Mouse (Mus musculus) MEL (cell line): Measurements from ENCODE around the gene Lect2. TPM values are rescaled to one million over a fixed set of nuclear protein-coding genes. Genes with fewer than 3 reads are reported as not detected.

ENCODE experiments used
- DNase-seq: peaks from one replicate; pipeline ENCODE4 v3.0.0; 2011; ENCODE audit warnings: low read depth, low spot score
- H3K27ac ChIP-seq: 2 replicates; pipeline ENCODE4 v1.5.1; 2012; ENCODE audit warnings: low read depth, mild to moderate bottlenecking, control low read depth, low read length, moderate library complexity; ENCODE audit not compliant: control insufficient read depth
- H3K27me3 ChIP-seq, 2 experiments: fragments of 150-350 bp in 1 of 2; sonication (generic) in 1 of 2; 2 replicates each; pipeline ENCODE4 v1.6.1; 2012; ENCODE audit warnings: low read length in 2 of 2, mild to moderate bottlenecking in 2 of 2, improper control_type of control experiment in 1 of 2, moderate library complexity in 1 of 2; ENCODE audit not compliant: insufficient read depth in 2 of 2, control insufficient read depth in 1 of 2
- H3K36me3 ChIP-seq, 2 experiments: 2 replicates each; pipeline ENCODE4 v1.6.1; 2012 to 2014; ENCODE audit warnings: low read length in 2 of 2, improper control_type of control experiment in 1 of 2, inconsistent platforms in 1 of 2, mild to moderate bottlenecking in 1 of 2; ENCODE audit not compliant: insufficient read depth in 2 of 2, control insufficient read depth in 1 of 2
- H3K4me1 ChIP-seq, 2 experiments: fragments of 150-350 bp in 1 of 2; sonication (generic) in 1 of 2; 2 replicates each; pipeline ENCODE4 v1.6.1; 2012; ENCODE audit warnings: low read length in 2 of 2, improper control_type of control experiment in 1 of 2, mild to moderate bottlenecking in 1 of 2; ENCODE audit not compliant: insufficient read depth in 2 of 2, control insufficient read depth in 1 of 2
- H3K4me3 ChIP-seq, 2 experiments: fragments of 150-350 bp in 1 of 2; sonication (generic) in 1 of 2; 2 replicates each; pipeline ENCODE4 v1.5.1; 2012; ENCODE audit warnings: low read depth in 2 of 2, low read length in 2 of 2, mild to moderate bottlenecking in 2 of 2, moderate library complexity in 2 of 2, control low read depth in 1 of 2, improper control_type of control experiment in 1 of 2; ENCODE audit not compliant: control insufficient read depth in 1 of 2, insufficient read depth in 1 of 2
- H3K79me2 ChIP-seq: 2 replicates; pipeline ENCODE4 v1.6.1; 2012; ENCODE audit warnings: mild to moderate bottlenecking, low read length, moderate library complexity; ENCODE audit not compliant: control insufficient read depth, poor library complexity, insufficient read depth
- H3K9ac ChIP-seq: 2 replicates; pipeline ENCODE4 v1.6.1; 2012; ENCODE audit warnings: low read depth, mild to moderate bottlenecking, control low read depth, low read length, moderate library complexity; ENCODE audit not compliant: control insufficient read depth, poor library complexity, severe bottlenecking
- H3K9me3 ChIP-seq: fragments of 150-350 bp; sonication (generic); replicated peaks from 2 replicates; pipeline ENCODE4 v1.6.1; 2012; ENCODE audit warnings: mild to moderate bottlenecking, low read length, improper control_type of control experiment, moderate library complexity; ENCODE audit not compliant: insufficient read depth
- BHLHE40 ChIP-seq: IDR thresholded peaks from 2 replicates; pipeline ENCODE4 v1.6.1; 2012; ENCODE audit warnings: low read depth, mild to moderate bottlenecking, inconsistent platforms, low read length, improper control_type of control experiment, borderline replicate concordance
- CHD1 ChIP-seq: IDR thresholded peaks from 2 replicates; pipeline ENCODE4 v1.6.1; 2012; ENCODE audit warnings: low read depth, mild to moderate bottlenecking, inconsistent platforms, low read length, improper control_type of control experiment
- CTCF ChIP-seq, 3 experiments: IDR thresholded peaks in 2 of 3; conservative IDR thresholded peaks in 1 of 3; 2 replicates each; pipeline ENCODE4 v1.5.1; 2011 to 2012; ENCODE audit warnings: low read length in 3 of 3, low read depth in 2 of 3, mild to moderate bottlenecking in 2 of 3, improper control_type of control experiment in 1 of 3, inconsistent platforms in 1 of 3, mixed read lengths in 1 of 3, moderate library complexity in 1 of 3; ENCODE audit not compliant: control insufficient read depth in 1 of 3, insufficient read depth in 1 of 3, poor library complexity in 1 of 3, severe bottlenecking in 1 of 3
- EP300 ChIP-seq, 2 experiments: IDR thresholded peaks; 2 replicates each; pipeline ENCODE4 v1.6.1; 2011; ENCODE audit warnings: improper control_type of control experiment in 2 of 2, low read length in 2 of 2, low read depth in 1 of 2, mild to moderate bottlenecking in 1 of 2
- ETS1 ChIP-seq: IDR thresholded peaks from 2 replicates; pipeline ENCODE4 v1.6.1; 2012; ENCODE audit warnings: low read depth, mild to moderate bottlenecking, inconsistent platforms, low read length, improper control_type of control experiment, moderate library complexity
- GABPA ChIP-seq: IDR thresholded peaks from 2 replicates; pipeline ENCODE4 v1.6.1; 2012; ENCODE audit warnings: low read depth, mild to moderate bottlenecking, inconsistent platforms, low read length, improper control_type of control experiment, moderate library complexity
- KAT2A ChIP-seq: conservative IDR thresholded peaks from 2 replicates; pipeline ENCODE4 v1.6.1; 2012; ENCODE audit warnings: low read depth, low read length, improper control_type of control experiment, inconsistent platforms
- MAFK ChIP-seq: IDR thresholded peaks from 2 replicates; pipeline ENCODE4 v1.6.1; 2011; ENCODE audit warnings: low read depth, mild to moderate bottlenecking, low read length, improper control_type of control experiment, borderline replicate concordance
- MAX ChIP-seq: IDR thresholded peaks from 2 replicates; pipeline ENCODE4 v1.6.1; 2011; ENCODE audit warnings: low read length, improper control_type of control experiment
- MYB ChIP-seq: IDR thresholded peaks from 2 replicates; pipeline ENCODE4 v1.6.1; 2011; ENCODE audit warnings: mild to moderate bottlenecking, low read depth, low read length, improper control_type of control experiment
- MYC ChIP-seq: IDR thresholded peaks from 2 replicates; pipeline ENCODE4 v1.6.1; 2011; ENCODE audit warnings: low read depth, mild to moderate bottlenecking, low read length, improper control_type of control experiment, moderate library complexity
- NELFE ChIP-seq: IDR thresholded peaks from 2 replicates; pipeline ENCODE4 v1.6.1; 2011; ENCODE audit warnings: low read depth, low read length, improper control_type of control experiment
- NRF1 ChIP-seq: IDR thresholded peaks from 2 replicates; pipeline ENCODE4 v1.6.1; 2014; ENCODE audit warnings: low read depth, mild to moderate bottlenecking, inconsistent platforms, low read length, improper control_type of control experiment, moderate library complexity; ENCODE audit not compliant: poor library complexity, insufficient read depth, severe bottlenecking
- POLR2A ChIP-seq, 2 experiments: IDR thresholded peaks; 2 replicates each; pipeline ENCODE4 v1.6.1; 2011 to 2012; ENCODE audit warnings: low read length in 2 of 2, mild to moderate bottlenecking in 2 of 2, control low read depth in 1 of 2, improper control_type of control experiment in 1 of 2, low read depth in 1 of 2, moderate library complexity in 1 of 2; ENCODE audit not compliant: control insufficient read depth in 1 of 2, insufficient read depth in 1 of 2, poor library complexity in 1 of 2
- RAD21 ChIP-seq: IDR thresholded peaks from 2 replicates; pipeline ENCODE4 v1.6.1; 2011; ENCODE audit warnings: mild to moderate bottlenecking, low read depth, low read length, improper control_type of control experiment
- SIN3A ChIP-seq: IDR thresholded peaks from 2 replicates; pipeline ENCODE4 v1.6.1; 2012; ENCODE audit warnings: low read length, improper control_type of control experiment, inconsistent platforms
- SMC3 ChIP-seq: IDR thresholded peaks from 2 replicates; pipeline ENCODE4 v1.6.1; 2011; ENCODE audit warnings: low read depth, low read length, improper control_type of control experiment
- TAL1 ChIP-seq: IDR thresholded peaks from 2 replicates; pipeline ENCODE4 v1.6.1; 2012; ENCODE audit warnings: mild to moderate bottlenecking, inconsistent platforms, low read length, moderate library complexity, mixed read lengths
- TBP ChIP-seq: IDR thresholded peaks from 2 replicates; pipeline ENCODE4 v1.8.0; 2011; ENCODE audit warnings: low read depth, low read length, improper control_type of control experiment
- TCF12 ChIP-seq: IDR thresholded peaks from 2 replicates; pipeline ENCODE4 v1.6.1; 2014; ENCODE audit warnings: low read depth, mild to moderate bottlenecking, inconsistent platforms, low read length, improper control_type of control experiment, moderate library complexity
- UBTF ChIP-seq: IDR thresholded peaks from 2 replicates; pipeline ENCODE4 v1.6.1; 2012; ENCODE audit warnings: low read depth, mild to moderate bottlenecking, inconsistent platforms, low read length, improper control_type of control experiment, moderate library complexity, borderline replicate concordance; ENCODE audit not compliant: insufficient read depth
- USF1 ChIP-seq: IDR thresholded peaks from 2 replicates; pipeline ENCODE4 v1.6.1; 2014; ENCODE audit warnings: low read depth, mild to moderate bottlenecking, inconsistent platforms, low read length, improper control_type of control experiment, moderate library complexity
- ZC3H11A ChIP-seq: IDR thresholded peaks from 2 replicates; pipeline ENCODE4 v1.6.1; 2012; ENCODE audit warnings: low read depth, mild to moderate bottlenecking, inconsistent platforms, low read length, improper control_type of control experiment
- ZKSCAN1 ChIP-seq: IDR thresholded peaks from 2 replicates; pipeline ENCODE4 v1.6.1; 2012; ENCODE audit warnings: low read depth, mild to moderate bottlenecking, inconsistent platforms, low read length, improper control_type of control experiment, moderate library complexity
- polyA plus RNA-seq, 2 experiments: library from polyadenylated mRNA; stranded (reverse) in 1 of 2; unstranded in 1 of 2; fragments of >175 nt in 1 of 2; fragments of >200 nt in 1 of 2; gene quantifications; 2 replicates each; pipeline versions ENCODE4 v1.2.1 to v1.2.4; 2012; ENCODE audit warnings: low replicate concordance in 2 of 2, low read depth in 1 of 2; ENCODE audit not compliant: insufficient read length in 2 of 2, insufficient read depth in 1 of 2, missing spikeins in 1 of 2
- total RNA-seq: library from RNA; depleted of rRNA; stranded (reverse); fragments of 300-350 nt; gene quantifications from 2 replicates; pipeline ENCODE4 v1.2.3, GENCODE M21; 2012; rRNA removed

Lect2 gene
- not detected in 2 replicates for total RNA-seq
- polyA plus RNA-seq, result not detected

GRCm38 (mm10) chr13:56548401-56548800 lies at the start of gene Lect2:
Gene Lect2 (minus strand): TSS chr13:56548502.
- Histone ChIP-seq H3K9me3 (no peaks in the 10 kb centered on the region), H3K27ac (no peak within 1 kb of the TSS), H3K4me1 (no peaks in the 10 kb centered on the region), H3K27me3 (no peaks in the 10 kb centered on the region), H3K36me3 (no peaks in the 10 kb centered on the region)
- TF ChIP-seq TAL1 (no peak), BHLHE40 (no peak), MAX (no peak), NELFE (no peak), SMC3 (no peak), EP300 (IDR thresholded peaks at IDR 0.05; ENCODE audit: low read depth in 1 of 2, low read length in 2 of 2) (no peak), POLR2A (IDR thresholded peaks at IDR 0.05; ENCODE audit: control insufficient read depth in 1 of 2, insufficient read depth in 1 of 2, low read depth in 1 of 2, low read length in 2 of 2, poor library complexity in 1 of 2) (no peak), NRF1 (no peak), MAFK (no peak), TBP (no peak), MYB (no peak), CHD1 (no peak), SIN3A (no peak), ETS1 (no peak), TCF12 (no peak)
- TF ChIP-seq, all 39 proteins: peak for 0
- H3K79me2 ChIP-seq, result no peaks in the 10 kb centered on the region
- DNase-seq, result no peak
- no peak within 1 kb of the TSS for H3K4me3 ChIP-seq
- H3K9ac ChIP-seq, result no peak within 1 kb of the TSS

- Histone ChIP-seq H3K27ac (no peak overlapping the region), H3K4me1 (no peaks in the 10 kb centered on the region), H3K9ac (no peak overlapping the region), H3K9me3 (no peaks in the 10 kb centered on the region), H3K79me2 (no peaks in the 10 kb centered on the region), H3K4me3 (no peak overlapping the region), H3K27me3 (no peaks in the 10 kb centered on the region), H3K36me3 (no peaks in the 10 kb centered on the region)
- TF ChIP-seq EP300 (IDR thresholded peaks at IDR 0.05; ENCODE audit: low read depth in 1 of 2, low read length in 2 of 2) (no peak), CTCF (IDR thresholded peaks at IDR 0.05 in 2 of 3, conservative IDR thresholded peaks at IDR 0.05 in 1 of 3; ENCODE audit: control insufficient read depth in 1 of 3, insufficient read depth in 1 of 3, low read depth in 2 of 3, low read length in 3 of 3, poor library complexity in 1 of 3, severe bottlenecking in 1 of 3) (no peak), UBTF (no peak), ZKSCAN1 (no peak), GABPA (no peak), POLR2A (IDR thresholded peaks at IDR 0.05; ENCODE audit: control insufficient read depth in 1 of 2, insufficient read depth in 1 of 2, low read depth in 1 of 2, low read length in 2 of 2, poor library complexity in 1 of 2) (no peak), KAT2A (no peak), ZC3H11A (no peak), MYC (no peak), USF1 (no peak), SMC3 (no peak), RAD21 (no peak), MYB (no peak), NELFE (no peak), SIN3A (no peak), MAX (no peak), CHD1 (no peak), MAFK (no peak)
- DNase-seq, result no peak
These were observed 49.0 kb upstream of the Lect2 start for GRCm38 (mm10) chr13:56597296-56597695.
